Mouse (Mus musculus): ENCODE measurements around the gene Zfp867. TPM values are rescaled to one million over a fixed set of nuclear protein-coding genes. Genes with fewer than 3 reads are reported as not detected.
A peak's percentile ranks its signal among the peaks of the same experiment; 100 is the strongest.

The Zfp867 gene
- polyA plus RNA-seq, 1 experiment from 2014 or later: 9.1 TPM

- Histone ChIP-seq H3K27me3 (ENCODE audit: insufficient read depth, poor library complexity, severe bottlenecking) (no peaks in the 10 kb centered on the region), H3K9me3 (no peaks in the 10 kb centered on the region), H3K36me3 (peaks cover 54% of the 10 kb centered on the region), H3K27ac (0 out of 2 replicates have a peak overlapping the region, but pooled peaks have one; percentile 3), H3K4me3 (no peak overlapping the region), H3K4me1 (replicated peaks) (peaks cover 6% of the 10 kb centered on the region; the same call in 1 of the 2 replicates)
- DNase-seq (ENCODE audit: low spot score): no peak
- WGBS: 86% methylated on average over 13 of the region's 13 CpGs
Observed at GRCm38 (mm10) chr11:59412999-59413863, 59.0 kb downstream of the Zfp867 start.

DNA sequence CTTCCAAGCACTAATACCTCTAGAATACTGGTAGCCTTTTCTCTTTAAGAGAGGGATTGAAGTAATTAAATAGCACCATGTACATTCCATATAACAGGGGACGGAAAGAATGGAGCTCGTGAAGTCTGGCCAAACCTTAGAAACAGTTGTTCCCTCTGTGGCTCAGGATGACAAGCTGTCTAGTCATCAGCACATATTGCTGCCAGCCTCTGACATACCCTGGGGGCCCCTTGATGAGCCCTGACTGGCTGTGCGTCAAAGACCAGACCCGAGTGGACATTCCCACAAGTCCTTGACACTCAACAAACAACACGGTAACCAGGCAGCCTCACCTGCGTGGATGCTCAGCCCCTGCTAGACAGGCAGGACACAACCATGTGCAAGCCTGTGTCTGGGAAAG is 60.2 kb downstream of the Zfp867 start:
- Histone ChIP-seq H3K27ac (no peak overlapping the region), H3K9me3 (no peaks in the 10 kb centered on the region)

More for the DNA sequence above, 60.2 kb downstream of the Zfp867 start:
- no peak for DNase-seq (ENCODE audit: low spot score)
- Histone ChIP-seq H3K4me3 (no peak overlapping the region), H3K4me1 (replicated peaks) (peaks cover 6% of the 10 kb centered on the region; the same call in 1 of the 2 replicates), H3K36me3 (peaks cover 61% of the 10 kb centered on the region), H3K27me3 (ENCODE audit: insufficient read depth, poor library complexity, severe bottlenecking) (no peaks in the 10 kb centered on the region)
- WGBS: 82% methylated on average over 6 of the region's 6 CpGs

Other genes starting within 250 kb of the Zfp867 start
- 669 and 687 TPM in 2 replicates for gene Arf1, start 244.2 kb downstream of the Zfp867 start, polyA plus RNA-seq (2016; fragmentation: Nextera tagmentation; extraction: Ambion mirVana)
- gene Wnt3a, start 181.7 kb downstream of the Zfp867 start, polyA plus RNA-seq (2016; fragmentation: Nextera tagmentation; extraction: Ambion mirVana): 14.2 and 18.2 TPM in 2 replicates
- 9.8 and 10.7 TPM in 2 replicates for gene Wnt9a, start 165.5 kb downstream of the Zfp867 start, polyA plus RNA-seq (2016; fragmentation: Nextera tagmentation; extraction: Ambion mirVana)
- not detected in 2 replicates for gene Prss38, start 96.8 kb downstream of the Zfp867 start, polyA plus RNA-seq (2016; fragmentation: Nextera tagmentation; extraction: Ambion mirVana)
- 13.4 and 16.1 TPM in 2 replicates for gene Jmjd4, start 22.4 kb downstream of the Zfp867 start, polyA plus RNA-seq (2016; fragmentation: Nextera tagmentation; extraction: Ambion mirVana)
- 110 and 138 TPM in 2 replicates for gene Snap47, start 21.3 kb downstream of the Zfp867 start, polyA plus RNA-seq (2016; fragmentation: Nextera tagmentation; extraction: Ambion mirVana)
- 35.8 and 36.8 TPM in 2 replicates for gene Zkscan17, start 54.3 kb upstream of the Zfp867 start, polyA plus RNA-seq (2016; fragmentation: Nextera tagmentation; extraction: Ambion mirVana)
- 0.17 TPM in 1 of 2 replicates, not detected in the other for gene Nlrp3, start 69.1 kb upstream of the Zfp867 start, polyA plus RNA-seq (2016; fragmentation: Nextera tagmentation; extraction: Ambion mirVana)
- not detected in 2 replicates for gene Olfr222, start 103.8 kb upstream of the Zfp867 start, polyA plus RNA-seq (2016; fragmentation: Nextera tagmentation; extraction: Ambion mirVana)
- gene Olfr223, start 120.8 kb upstream of the Zfp867 start, polyA plus RNA-seq (2016; fragmentation: Nextera tagmentation; extraction: Ambion mirVana): not detected in 2 replicates
- gene Mprip, start 188.8 kb upstream of the Zfp867 start, polyA plus RNA-seq (2016; fragmentation: Nextera tagmentation; extraction: Ambion mirVana): 28.6 and 32.2 TPM in 2 replicates

All from hindbrain, embryonic 10.5 days (tissue).